Mouse (Mus musculus): Measurements from ENCODE around the gene Gm4133.
"Not testable (repeated sequence)": the region's sequence is repeated elsewhere in the genome, so short reads cannot be mapped to it uniquely, and the experiment has no call there.

Gene Gm4133

DNA sequence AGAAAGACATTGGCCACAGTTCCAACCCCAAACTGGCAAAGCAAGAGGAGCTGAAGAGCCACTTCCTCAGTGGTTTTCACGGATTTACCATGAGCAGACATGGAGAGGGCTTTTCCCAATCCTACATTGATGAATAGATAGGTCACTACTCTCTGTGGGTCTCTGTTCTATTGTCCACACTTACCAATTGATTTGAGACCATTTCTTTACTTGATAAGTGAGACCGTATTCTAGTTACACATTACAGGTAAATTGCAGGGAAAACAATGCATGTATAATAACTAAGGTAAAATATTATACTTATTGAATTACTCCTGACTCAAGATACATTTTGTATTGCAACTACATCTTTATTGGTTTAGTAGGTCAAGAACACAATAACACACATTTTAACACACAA lies at the start of gene Gm4133:
Gene Gm4133, minus strand, starts transcription at position 101 of the 400 bp plus-strand sequence.
- not testable (repeated sequence) for DNase-seq (ENCODE audit: low spot score in 2 of 2)

DNA sequence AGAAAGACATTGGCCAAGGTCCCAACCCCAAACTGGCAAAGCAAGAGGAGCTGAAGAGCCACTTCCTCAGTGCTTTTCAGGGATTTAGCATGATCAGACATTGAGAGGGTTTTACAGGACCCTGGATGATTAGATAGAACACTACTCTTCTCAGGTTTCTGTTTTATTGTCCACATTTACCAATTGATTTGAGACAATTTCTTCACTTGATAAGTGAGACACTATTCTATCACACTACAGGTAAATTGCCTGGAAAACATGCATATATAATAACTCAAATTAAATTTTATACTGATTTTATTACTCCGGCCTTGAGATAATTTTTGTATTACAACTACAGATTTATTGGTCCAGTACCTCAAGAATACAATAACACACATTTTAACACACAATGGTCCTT lies 41.4 kb upstream of the Gm4133 start, which contains the start of gene Gm5728:
Gene Gm5728, minus strand, starts transcription at position 101 of the 400 bp plus-strand sequence.
- DNase-seq (ENCODE audit: low spot score in 2 of 2): not testable (repeated sequence)
